Mouse (Mus musculus): ENCODE results near the gene Gbgt1.

Gene Gbgt1

GRCm38 (mm10) chr2:28529856-28530255 lies 33.2 kb downstream of the Gbgt1 start:
- no peak for DNase-seq (ENCODE audit: low spot score)

GRCm38 (mm10) chr2:28530311-28530710 lies 33.6 kb downstream of the Gbgt1 start:
- no peak for DNase-seq (ENCODE audit: low spot score)

- peak; percentile 87 for DNase-seq (ENCODE audit: low spot score)
Observed at GRCm38 (mm10) chr2:28532938-28533771, 36.5 kb downstream of the Gbgt1 start.

GRCm38 (mm10) chr2:28533901-28534435 lies 37.3 kb downstream of the Gbgt1 start:
- DNase-seq (ENCODE audit: low spot score): no peak

- no peak for DNase-seq (ENCODE audit: low spot score)
Observed at GRCm38 (mm10) chr2:28534436-28535262, 38.0 kb downstream of the Gbgt1 start.

GRCm38 (mm10) chr2:28535263-28535540 lies 38.5 kb downstream of the Gbgt1 start:
- no peak for DNase-seq (ENCODE audit: low spot score)

- peak; percentile 47 for DNase-seq (ENCODE audit: low spot score)
Observed at GRCm38 (mm10) chr2:28535650-28536049, 39.0 kb downstream of the Gbgt1 start.

GRCm38 (mm10) chr2:28536166-28536565 lies 39.5 kb downstream of the Gbgt1 start:
- DNase-seq (ENCODE audit: low spot score): no peak

GRCm38 (mm10) chr2:28536766-28537633 lies 40.3 kb downstream of the Gbgt1 start:
- no peak for DNase-seq (ENCODE audit: low spot score)

GRCm38 (mm10) chr2:28537634-28537920 lies 40.9 kb downstream of the Gbgt1 start:
- no peak for DNase-seq (ENCODE audit: low spot score)

GRCm38 (mm10) chr2:28537995-28538816 lies 41.5 kb downstream of the Gbgt1 start:
- no peak for DNase-seq (ENCODE audit: low spot score)

GRCm38 (mm10) chr2:28538817-28539128 lies 42.1 kb downstream of the Gbgt1 start:
- DNase-seq (ENCODE audit: low spot score): no peak

- peak; percentile 39 for DNase-seq (ENCODE audit: low spot score)
Observed at GRCm38 (mm10) chr2:28539206-28539605, 42.5 kb downstream of the Gbgt1 start.

- no peak for DNase-seq (ENCODE audit: low spot score)
Observed at GRCm38 (mm10) chr2:28539949-28540348, 43.3 kb downstream of the Gbgt1 start.

GRCm38 (mm10) chr2:28540587-28541227 lies 44.0 kb downstream of the Gbgt1 start:
- DNase-seq (ENCODE audit: low spot score): no peak

- DNase-seq (ENCODE audit: low spot score): no peak
Observed at GRCm38 (mm10) chr2:28543894-28544293, 47.2 kb downstream of the Gbgt1 start.

GRCm38 (mm10) chr2:28545976-28546375 lies 49.3 kb downstream of the Gbgt1 start:
- no peak for DNase-seq (ENCODE audit: low spot score)

- DNase-seq (ENCODE audit: low spot score): no peak
Observed at GRCm38 (mm10) chr2:28546560-28546959, 49.9 kb downstream of the Gbgt1 start.

GRCm38 (mm10) chr2:28547237-28548172 lies 50.8 kb downstream of the Gbgt1 start:
- peak; percentile 81 for DNase-seq (ENCODE audit: low spot score)

GRCm38 (mm10) chr2:28549157-28549556 lies 52.5 kb downstream of the Gbgt1 start:
- no peak for DNase-seq (ENCODE audit: low spot score)
